In the genomic region with DNA sequence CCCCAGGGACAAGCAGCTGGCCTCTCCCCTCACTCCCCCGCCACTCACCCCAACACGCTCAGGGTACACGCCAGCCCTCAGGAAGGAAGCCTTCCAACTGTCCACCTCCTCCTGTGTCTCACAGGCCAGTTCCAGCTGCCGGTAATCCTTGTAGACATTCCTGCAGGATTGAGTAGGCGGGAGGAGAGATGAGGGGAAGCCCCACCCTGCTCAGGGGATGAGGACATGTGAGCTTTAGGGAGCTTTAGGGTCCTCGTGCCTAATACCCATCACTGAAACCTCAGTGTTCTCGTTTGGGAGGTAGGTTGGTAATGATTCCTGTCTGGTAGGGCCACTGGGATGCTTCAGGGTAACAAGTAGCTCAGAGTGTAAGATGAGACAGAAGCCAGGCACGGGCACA, we compare ENCODE assay signal across 10 mouse cellular contexts. TPM values are rescaled to one million over a fixed set of nuclear protein-coding genes. Genes with fewer than 3 reads are reported as not detected.
DNase-seq lines count a peak whose midpoint lies in the region; ATAC-seq and TF ChIP-seq lines count a peak whose summit lies in the region.
"Had no signal": no experiment of that assay in that cellular context is flagged by ENCODE, and none has a peak within 500 bp of the region (broad histone marks: within the 10 kb centered on the region; RNA-seq: fewer than 3 reads in every experiment).

No protein-coding gene starts in this region.

- ATAC-seq in kidney, embryonic 14.5 days (ENCODE audit: low FRiP score, low TSS enrichment) = no peak
- no peak for ATAC-seq in lung, postnatal 0 days

- peak overlapping the region; percentile 64; the same call in 1 of the 2 replicates for H3K27ac ChIP-seq in kidney, embryonic 14.5 days (ENCODE audit: low read depth, low read length)
- no peak overlapping the region for H3K27ac ChIP-seq in lung, postnatal 0 days (ENCODE audit: low read length)
- H3K27ac ChIP-seq: liver, embryonic 14.5 days had no signal

- no peak for DNase-seq in kidney, adult 11 months
- DNase-seq in brain, adult 2 months (ENCODE audit: low read depth, low spot score) = peak; percentile 69
- peak; percentile 28 for DNase-seq in heart, adult 8-10 months (ENCODE audit: low spot score)
- DNase-seq in lung, postnatal 0 days (ENCODE audit: low spot score) = peak; percentile 75
- no peak for DNase-seq in thymus, postnatal 4 days
- no peak for DNase-seq in adrenal gland, postnatal 14 days
- no peak for DNase-seq in T-cell, adult 2 months (ENCODE audit: low spot score)

- H3K27me3 ChIP-seq in kidney, embryonic 14.5 days (ENCODE audit: control insufficient read depth, insufficient read depth, low read length) = peaks cover 3% of the 10 kb centered on the region; the same call in 1 of the 2 replicates
- H3K27me3 ChIP-seq in lung, postnatal 0 days (replicated peaks; ENCODE audit: insufficient read depth, low read length) = no peaks in the 10 kb centered on the region

- no peaks in the 10 kb centered on the region for H3K9me3 ChIP-seq in kidney, embryonic 14.5 days (ENCODE audit: control insufficient read depth, low read length)
- H3K9me3 ChIP-seq in lung, postnatal 0 days (ENCODE audit: low read length) = no peaks in the 10 kb centered on the region

- H3K4me2 ChIP-seq in kidney, embryonic 14.5 days (replicated peaks; ENCODE audit: low read depth, low read length) = no peak overlapping the region
- no peak overlapping the region for H3K4me2 ChIP-seq in lung, postnatal 0 days (replicated peaks; ENCODE audit: low read depth, low read length)

- H3K4me3 ChIP-seq in kidney, embryonic 14.5 days (ENCODE audit: low read length) = no peak overlapping the region
- no peak overlapping the region for H3K4me3 ChIP-seq in lung, postnatal 0 days (ENCODE audit: low read depth, low read length)

- H3K4me1 ChIP-seq in kidney, embryonic 14.5 days (ENCODE audit: control insufficient read depth, insufficient read depth, low read length) = peaks cover 58% of the 10 kb centered on the region
- peaks cover 19% of the 10 kb centered on the region for H3K4me1 ChIP-seq in lung, postnatal 0 days (ENCODE audit: insufficient read depth, low read depth, low read length)

- no peak for TF ChIP-seq EP300 in lung, postnatal 0 days (IDR thresholded peaks at IDR 0.05)

- 13% methylated on average over 8 of the region's 8 CpGs for WGBS in kidney, embryonic 14.5 days
- 8% methylated on average over 7 of the region's 8 CpGs for WGBS in lung, postnatal 0 days

- H3K9ac ChIP-seq in kidney, embryonic 14.5 days (ENCODE audit: low read depth, low read length) = no peak overlapping the region
- H3K9ac ChIP-seq in lung, postnatal 0 days (replicated peaks; ENCODE audit: low read depth) = no peak overlapping the region
- H3K9ac ChIP-seq: liver, embryonic 14.5 days had no signal

- H3K36me3 ChIP-seq in kidney, embryonic 14.5 days (ENCODE audit: control insufficient read depth, insufficient read depth, low read length) = no peaks in the 10 kb centered on the region
- no peaks in the 10 kb centered on the region for H3K36me3 ChIP-seq in lung, postnatal 0 days (ENCODE audit: insufficient read depth, low read length)

- no peak for TF ChIP-seq CTCF in lung, postnatal 0 days (IDR thresholded peaks at IDR 0.05)

RNA-seq across cellular contexts. Expression of a gene that starts 27.9 kb away (rescaled TPM):
- 142 and 529 TPM in 2 replicates for polyA plus RNA-seq in kidney, embryonic 14.5 days (2014; fragmentation: Nextera tagmentation; extraction: Ambion mirVana)
- total RNA-seq in heart, adult 8-10 months (2022) = 100 to 1,000 TPM; 221 to 257 (median 231) TPM
- polyA plus RNA-seq in lung, postnatal 0 days (2015; fragmentation: Nextera tagmentation; extraction: Ambion mirVana) = 290 and 299 TPM in 2 replicates
- 251 and 254 TPM in 2 replicates for total RNA-seq in adrenal gland, postnatal 14 days (2021)

RNA-seq across cellular contexts. Expression of a gene that starts 28.6 kb away (rescaled TPM):
- polyA plus RNA-seq in kidney, embryonic 14.5 days (2014; fragmentation: Nextera tagmentation; extraction: Ambion mirVana) = 12.4 and 21.3 TPM in 2 replicates
- total RNA-seq in heart, adult 8-10 months (2022) = 10 to 100 TPM; 75.1 to 88.9 (median 80.2) TPM
- polyA plus RNA-seq in lung, postnatal 0 days (2015; fragmentation: Nextera tagmentation; extraction: Ambion mirVana) = 20.0 and 21.9 TPM in 2 replicates
- total RNA-seq in adrenal gland, postnatal 14 days (2021) = 69.4 and 72.8 TPM in 2 replicates

RNA-seq across cellular contexts. Expression of a gene that starts 36.4 kb away (rescaled TPM):
- polyA plus RNA-seq in kidney, embryonic 14.5 days (2014; fragmentation: Nextera tagmentation; extraction: Ambion mirVana) = 36.2 and 50.3 TPM in 2 replicates
- total RNA-seq in heart, adult 8-10 months (2022) = 10 to 100 TPM; 25.8 to 34.9 (median 28.0) TPM
- 20.1 and 20.4 TPM in 2 replicates for polyA plus RNA-seq in lung, postnatal 0 days (2015; fragmentation: Nextera tagmentation; extraction: Ambion mirVana)
- total RNA-seq in adrenal gland, postnatal 14 days (2021) = 61.8 and 67.0 TPM in 2 replicates

RNA-seq across cellular contexts. Expression of a gene that starts 37.4 kb away (rescaled TPM):
- polyA plus RNA-seq in kidney, embryonic 14.5 days (2014; fragmentation: Nextera tagmentation; extraction: Ambion mirVana) = 8.4 and 11.5 TPM in 2 replicates
- total RNA-seq in heart, adult 8-10 months (2022) = 1 to 10 TPM; 3.5 to 7.5 (median 4.6) TPM
- polyA plus RNA-seq in lung, postnatal 0 days (2015; fragmentation: Nextera tagmentation; extraction: Ambion mirVana) = 5.0 and 5.1 TPM in 2 replicates
- total RNA-seq in adrenal gland, postnatal 14 days (2021) = 18.9 and 26.7 TPM in 2 replicates
- total RNA-seq: common myeloid progenitor, adult 5-6 weeks had no signal

RNA-seq across cellular contexts. Expression of a gene that starts 55.8 kb away (rescaled TPM):
- 64.1 and 64.3 TPM in 2 replicates for polyA plus RNA-seq in kidney, embryonic 14.5 days (2014; fragmentation: Nextera tagmentation; extraction: Ambion mirVana)
- 10 to 100 TPM; 22.9 to 24.5 (median 23.3) TPM for total RNA-seq in heart, adult 8-10 months (2022)
- polyA plus RNA-seq in lung, postnatal 0 days (2015; fragmentation: Nextera tagmentation; extraction: Ambion mirVana) = 50.9 and 57.7 TPM in 2 replicates
- 132 and 137 TPM in 2 replicates for total RNA-seq in adrenal gland, postnatal 14 days (2021)

Comparison
In these comparisons a context has a peak if more than half of its experiments do, and no peak if none do; other contexts are left out.
1. DNase-seq: peak in brain, adult 2 months (single experiment), heart, adult 8-10 months (single experiment) and lung, postnatal 0 days (single experiment); none in kidney, adult 11 months (single experiment), thymus, postnatal 4 days (single experiment), adrenal gland, postnatal 14 days (single experiment) and T-cell, adult 2 months (single experiment).